Mouse (Mus musculus): ENCODE data around the gene Ubl7. TPM values are rescaled to one million over a fixed set of nuclear protein-coding genes. Genes with fewer than 3 reads are reported as not detected.

Ubl7 gene
- polyA plus RNA-seq, 1 experiment from 2014 or later = 107 TPM

DNA sequence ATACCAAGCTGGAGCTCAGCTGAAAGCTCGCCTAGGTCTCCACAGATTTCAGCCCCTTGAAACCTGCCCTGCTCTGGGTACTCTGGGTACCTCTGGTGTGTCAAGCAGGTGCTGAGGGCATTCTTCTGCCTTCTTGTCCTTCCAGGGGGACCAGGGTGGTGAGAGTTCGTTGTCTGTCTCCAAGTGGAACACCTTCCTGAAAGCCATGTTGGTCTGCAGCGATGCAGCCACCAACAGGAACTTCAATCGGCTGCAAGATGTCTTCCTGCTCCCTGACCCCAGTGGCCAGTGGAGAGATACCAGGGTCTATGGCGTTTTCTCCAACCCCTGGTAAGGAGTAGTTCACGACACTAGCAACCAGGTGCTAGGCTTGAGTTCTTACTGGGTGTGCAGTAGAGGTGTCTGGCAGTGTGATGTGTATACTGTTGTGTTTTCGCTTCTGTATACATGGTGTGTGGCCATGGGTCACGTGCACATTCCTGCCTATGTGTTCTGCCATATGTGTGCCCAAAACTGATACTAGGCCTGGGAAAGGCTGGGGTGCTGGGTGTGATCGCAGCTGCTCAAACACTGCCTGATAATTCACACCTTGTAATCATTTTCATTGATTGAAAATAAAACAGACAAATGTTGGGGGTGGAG is 45.5 kb downstream of the Ubl7 start:
- no peak overlapping the region for H3K9ac ChIP-seq
- H3K4me1 ChIP-seq (ENCODE audit: insufficient read depth) = no peaks in the 10 kb centered on the region
- 71% methylated on average over 9 of the region's 9 CpGs for WGBS
- no peak for DNase-seq
- no peaks in the 10 kb centered on the region for H3K36me3 ChIP-seq (ENCODE audit: insufficient read depth)
- no peaks in the 10 kb centered on the region for H3K27me3 ChIP-seq (ENCODE audit: insufficient read depth, low read length)
- no peaks in the 10 kb centered on the region for H3K9me3 ChIP-seq (ENCODE audit: low read depth, low read length)
- no peak overlapping the region for H3K4me3 ChIP-seq (ENCODE audit: low read depth, low read length)
- no peak for ATAC-seq (ENCODE audit: insufficient read depth)
- TF ChIP-seq CTCF (IDR thresholded peaks at IDR 0.05; ENCODE audit: low read depth) = no peak
- H3K27ac ChIP-seq (ENCODE audit: low read depth) = no peak overlapping the region
- no peak overlapping the region for H3K4me2 ChIP-seq

DNA sequence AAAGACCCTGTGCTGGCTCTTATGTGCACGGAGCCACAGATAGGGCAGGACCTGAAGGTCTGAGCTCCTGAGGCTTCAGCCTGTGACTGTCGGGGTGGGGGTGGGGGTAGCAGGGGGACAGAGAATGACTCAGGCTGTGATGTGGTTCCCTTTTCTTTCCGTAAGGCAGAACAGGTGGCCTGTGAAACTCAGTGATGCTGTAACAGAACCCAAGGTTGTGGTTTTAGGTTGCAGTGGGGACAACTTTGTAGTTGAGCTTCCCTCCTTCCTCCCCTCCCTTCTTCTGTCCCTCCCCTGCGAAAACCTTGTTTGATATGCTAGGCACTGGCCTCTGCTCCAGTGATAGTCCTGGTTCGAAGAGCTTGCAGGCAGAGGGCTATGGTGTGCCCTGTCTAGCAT is 46.1 kb downstream of the Ubl7 start:
- Histone ChIP-seq H3K36me3 (ENCODE audit: insufficient read depth) (no peaks in the 10 kb centered on the region), H3K9ac (no peak overlapping the region), H3K9me3 (ENCODE audit: low read depth, low read length) (no peaks in the 10 kb centered on the region), H3K4me3 (ENCODE audit: low read depth, low read length) (no peak overlapping the region), H3K4me2 (no peak overlapping the region), H3K4me1 (ENCODE audit: insufficient read depth) (no peaks in the 10 kb centered on the region), H3K27ac (ENCODE audit: low read depth) (no peak overlapping the region), H3K27me3 (ENCODE audit: insufficient read depth, low read length) (no peaks in the 10 kb centered on the region)
- no peak for TF ChIP-seq CTCF (IDR thresholded peaks at IDR 0.05; ENCODE audit: low read depth)
- WGBS = 67% methylated on average over 5 of the region's 5 CpGs
- no peak for ATAC-seq (ENCODE audit: insufficient read depth)
- no peak for DNase-seq

GRCm38 (mm10) chr9:57958615-57959014 is 47.8 kb downstream of the Ubl7 start:
- H3K27ac ChIP-seq (ENCODE audit: low read depth) = no peak overlapping the region
- 59% methylated on average over 1 of the region's 1 CpGs for WGBS
- H3K36me3 ChIP-seq (ENCODE audit: insufficient read depth) = no peaks in the 10 kb centered on the region
- DNase-seq (no peak), ATAC-seq (ENCODE audit: insufficient read depth) (no peak)
- H3K9ac ChIP-seq = no peak overlapping the region
- no peak overlapping the region for H3K4me3 ChIP-seq (ENCODE audit: low read depth, low read length)
- H3K4me2 ChIP-seq = no peak overlapping the region
- no peaks in the 10 kb centered on the region for H3K4me1 ChIP-seq (ENCODE audit: insufficient read depth)
- no peaks in the 10 kb centered on the region for H3K27me3 ChIP-seq (ENCODE audit: insufficient read depth, low read length)
- no peaks in the 10 kb centered on the region for H3K9me3 ChIP-seq (ENCODE audit: low read depth, low read length)
- no peak for TF ChIP-seq CTCF (IDR thresholded peaks at IDR 0.05; ENCODE audit: low read depth)

GRCm38 (mm10) chr9:57959399-57959798 is 48.6 kb downstream of the Ubl7 start:
- Histone ChIP-seq H3K27me3 (ENCODE audit: insufficient read depth, low read length) (no peaks in the 10 kb centered on the region), H3K9me3 (ENCODE audit: low read depth, low read length) (no peaks in the 10 kb centered on the region), H3K9ac (no peak overlapping the region), H3K4me3 (ENCODE audit: low read depth, low read length) (no peak overlapping the region), H3K4me2 (no peak overlapping the region), H3K36me3 (ENCODE audit: insufficient read depth) (no peaks in the 10 kb centered on the region), H3K27ac (ENCODE audit: low read depth) (no peak overlapping the region), H3K4me1 (ENCODE audit: insufficient read depth) (no peaks in the 10 kb centered on the region)
- no peak for TF ChIP-seq CTCF (IDR thresholded peaks at IDR 0.05; ENCODE audit: low read depth)
- no peak for ATAC-seq (ENCODE audit: insufficient read depth)
- no peak for DNase-seq
- 44% methylated on average over 10 of the region's 10 CpGs for WGBS

- no peak for ATAC-seq (ENCODE audit: insufficient read depth)
These were observed 49.4 kb downstream of the Ubl7 start for GRCm38 (mm10) chr9:57959886-57960866.

DNA sequence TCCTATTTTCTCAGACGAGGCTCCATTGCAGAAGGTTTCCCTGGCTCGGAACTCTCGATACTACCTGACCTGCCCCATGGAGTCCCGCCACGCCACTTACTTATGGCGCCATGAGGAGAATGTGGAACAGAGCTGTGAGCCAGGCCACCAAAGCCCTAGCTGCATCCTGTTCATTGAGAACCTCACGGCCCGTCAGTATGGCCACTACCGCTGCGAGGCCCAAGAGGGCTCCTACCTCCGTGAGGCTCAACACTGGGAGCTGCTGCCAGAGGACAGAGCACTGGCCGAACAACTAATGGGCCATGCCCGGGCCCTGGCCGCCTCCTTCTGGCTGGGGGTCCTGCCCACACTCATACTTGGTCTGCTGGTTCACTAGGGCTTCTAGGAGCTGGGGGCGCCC is 50.4 kb downstream of the Ubl7 start:
- TF ChIP-seq CTCF (IDR thresholded peaks at IDR 0.05; ENCODE audit: low read depth) = no peak
- Histone ChIP-seq H3K9ac (no peak overlapping the region), H3K4me2 (no peak overlapping the region), H3K4me1 (ENCODE audit: insufficient read depth) (no peaks in the 10 kb centered on the region), H3K9me3 (ENCODE audit: low read depth, low read length) (no peaks in the 10 kb centered on the region), H3K27me3 (ENCODE audit: insufficient read depth, low read length) (no peaks in the 10 kb centered on the region), H3K27ac (ENCODE audit: low read depth) (no peak overlapping the region), H3K4me3 (ENCODE audit: low read depth, low read length) (no peak overlapping the region), H3K36me3 (ENCODE audit: insufficient read depth) (no peaks in the 10 kb centered on the region)
- no peak for ATAC-seq (ENCODE audit: insufficient read depth)
- 92% methylated on average over 15 of the region's 15 CpGs for WGBS
- no peak for DNase-seq

More at GRCm38 (mm10) chr9:57959886-57960866, 49.4 kb downstream of the Ubl7 start:
- no peaks in the 10 kb centered on the region for H3K27me3 ChIP-seq (ENCODE audit: insufficient read depth, low read length)
- H3K27ac ChIP-seq (ENCODE audit: low read depth) = no peak overlapping the region
- no peaks in the 10 kb centered on the region for H3K4me1 ChIP-seq (ENCODE audit: insufficient read depth)
- 74% methylated on average over 17 of the region's 17 CpGs for WGBS
- H3K4me2 ChIP-seq = no peak overlapping the region
- DNase-seq = no peak
- no peak overlapping the region for H3K9ac ChIP-seq
- TF ChIP-seq CTCF (IDR thresholded peaks at IDR 0.05; ENCODE audit: low read depth) = no peak
- H3K4me3 ChIP-seq (ENCODE audit: low read depth, low read length) = no peak overlapping the region
- H3K36me3 ChIP-seq (ENCODE audit: insufficient read depth) = no peaks in the 10 kb centered on the region
- H3K9me3 ChIP-seq (ENCODE audit: low read depth, low read length) = no peaks in the 10 kb centered on the region

Data from lung, embryonic 14.5 days (tissue).